Mouse (Mus musculus): Measurements from ENCODE around the gene Ift20. TPM values are rescaled to one million over a fixed set of nuclear protein-coding genes. Genes with fewer than 3 reads are reported as not detected.

Gene Ift20
- 112 and 113 TPM in 2 replicates for polyA plus RNA-seq (2015; fragmentation: Nextera tagmentation; extraction: Ambion mirVana)

DNA sequence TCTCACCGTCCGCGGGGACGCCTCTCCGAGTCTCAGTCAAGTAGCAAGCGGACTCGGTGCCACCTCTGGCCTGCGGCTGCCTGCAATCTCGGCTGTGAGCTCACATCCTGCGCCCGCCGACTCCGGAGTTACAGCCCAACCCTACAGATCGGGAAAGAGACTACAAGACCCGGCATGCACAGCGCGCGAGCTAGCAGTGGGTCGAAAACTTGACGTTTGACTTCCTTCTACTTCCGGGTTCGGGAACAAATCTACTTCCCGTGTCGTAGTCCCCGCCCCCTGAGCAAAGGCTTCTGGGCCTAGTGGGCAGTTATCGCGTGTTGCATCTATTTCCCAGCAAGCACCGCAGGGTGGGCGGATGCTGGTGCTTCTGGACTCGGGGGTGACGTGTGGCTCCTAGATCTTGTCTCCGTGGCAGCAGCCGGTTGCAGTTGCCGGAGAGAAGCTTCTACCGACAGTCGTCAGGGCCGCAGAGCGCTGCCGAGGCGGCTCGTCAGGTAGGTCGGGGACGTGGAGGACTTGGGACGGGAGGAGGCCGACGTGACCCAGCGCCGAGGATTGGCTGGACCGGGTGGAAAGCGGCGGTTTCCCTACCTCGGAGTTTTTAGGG lies at the start of gene Ift20, which contains the start of gene Tnfaip1:
Gene Ift20 (plus strand): TSS at position 282 of the 610 bp plus-strand sequence.
Gene Tnfaip1 (minus strand): TSS at position 253 of the 610 bp plus-strand sequence.
- peak within 1 kb of the TSS; percentile 76 for H3K9ac ChIP-seq (replicated peaks)
- H3K36me3 ChIP-seq = peaks cover 25% of the 10 kb centered on the region
- peak within 1 kb of the TSS; percentile 92 for H3K27ac ChIP-seq (replicated peaks)
- H3K4me1 ChIP-seq = peaks cover 27% of the 10 kb centered on the region
- H3K27me3 ChIP-seq = no peaks in the 10 kb centered on the region
- H3K9me3 ChIP-seq = no peaks in the 10 kb centered on the region
- H3K4me2 ChIP-seq (replicated peaks) = peak within 1 kb of the TSS; percentile 71
- under 1% methylated on average over 52 of the region's 52 CpGs for WGBS
- ATAC-seq (replicated peaks) = peak; percentile 99
- peak within 1 kb of the TSS; percentile 55 for H3K4me3 ChIP-seq

DNA sequence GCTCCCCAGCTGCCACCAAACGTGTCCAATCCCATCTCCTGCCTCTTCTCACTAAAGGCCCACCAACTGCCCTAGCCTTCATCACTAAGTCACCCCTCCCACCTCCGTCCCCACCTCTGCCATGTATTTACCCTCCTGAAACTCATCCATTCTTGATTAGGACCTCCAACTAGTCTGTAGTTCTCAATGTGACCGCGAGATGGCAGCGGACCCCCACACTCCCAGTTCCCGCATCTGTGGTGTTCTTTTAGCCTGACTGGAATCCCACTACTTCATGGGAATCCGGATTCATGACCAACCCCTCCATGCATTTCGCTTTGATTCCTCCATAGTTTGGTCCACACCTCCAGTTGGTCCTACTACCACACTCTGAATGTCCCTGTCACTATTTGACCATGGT lies 48.0 kb upstream of the Ift20 start:
- H3K9ac ChIP-seq (replicated peaks) = no peak overlapping the region
- no peak overlapping the region for H3K4me2 ChIP-seq (replicated peaks)
- H3K36me3 ChIP-seq = peaks cover 33% of the 10 kb centered on the region
- no peaks in the 10 kb centered on the region for H3K9me3 ChIP-seq
- H3K27me3 ChIP-seq = peaks cover 12% of the 10 kb centered on the region; the same call in 1 of the 2 replicates
- no peak overlapping the region for H3K27ac ChIP-seq (replicated peaks)
- 3% methylated on average over 8 of the region's 8 CpGs for WGBS
- H3K4me1 ChIP-seq = peaks cover 11% of the 10 kb centered on the region
- ATAC-seq (replicated peaks) = no peak
- H3K4me3 ChIP-seq = no peak overlapping the region

DNA sequence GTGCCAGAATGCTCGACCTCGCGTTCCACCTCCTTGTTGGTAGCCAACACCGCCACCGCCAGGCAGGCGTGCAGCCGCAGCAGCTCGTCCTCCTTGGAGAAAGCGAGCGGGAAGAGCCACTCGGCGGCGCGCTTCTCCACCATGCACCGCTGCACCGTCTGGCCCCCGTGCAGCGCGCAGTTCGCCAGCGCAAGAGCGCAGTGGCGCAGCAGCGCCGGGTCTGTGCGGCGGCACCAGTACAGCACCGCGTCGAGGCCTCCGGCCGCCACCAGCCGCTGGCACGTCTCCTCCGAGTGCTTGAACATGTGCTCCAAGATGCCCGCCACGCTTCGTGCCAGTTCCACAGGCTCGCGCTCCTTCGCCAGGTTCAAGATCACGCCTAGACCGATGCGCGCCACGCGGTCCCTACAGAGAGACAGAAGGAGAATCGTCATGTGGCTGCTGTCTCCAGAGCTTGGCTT lies 45.4 kb upstream of the Ift20 start:
- peaks cover 12% of the 10 kb centered on the region; the same call in 1 of the 2 replicates for H3K27me3 ChIP-seq
- H3K4me1 ChIP-seq = peaks cover 24% of the 10 kb centered on the region
- no peak overlapping the region for H3K27ac ChIP-seq (replicated peaks)
- H3K4me2 ChIP-seq (replicated peaks) = peak overlapping the region; percentile 51
- peak overlapping the region; percentile 30; the same call in 1 of the 2 replicates for H3K9ac ChIP-seq (replicated peaks)
- H3K36me3 ChIP-seq = peaks cover 16% of the 10 kb centered on the region
- peak; percentile 84 for ATAC-seq (replicated peaks)
- H3K9me3 ChIP-seq = no peaks in the 10 kb centered on the region
- WGBS = 5% methylated on average over 48 of the region's 48 CpGs
- H3K4me3 ChIP-seq = peak overlapping the region; percentile 23

DNA sequence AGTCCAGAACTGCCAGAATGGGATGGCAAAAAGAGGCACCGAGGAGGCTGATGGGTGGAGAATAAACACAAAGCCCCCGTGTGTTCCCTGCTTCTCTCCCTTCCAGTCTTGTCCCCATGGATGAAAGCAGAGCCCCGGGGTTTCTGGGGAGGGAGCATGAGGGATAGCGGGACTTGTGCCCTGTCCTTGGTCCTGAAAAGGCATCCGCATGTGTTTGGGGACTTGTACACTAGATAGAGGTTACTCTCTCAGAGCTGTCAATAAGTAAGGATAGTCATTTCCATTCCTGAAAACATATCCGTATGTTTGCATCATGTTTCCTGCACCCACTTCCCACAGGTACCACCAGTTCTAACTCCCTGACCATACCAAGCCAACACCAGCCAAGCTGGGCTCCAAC lies 40.3 kb upstream of the Ift20 start:
- 8% methylated on average over 6 of the region's 6 CpGs for WGBS
- Histone ChIP-seq H3K9me3 (no peaks in the 10 kb centered on the region), H3K27ac (replicated peaks) (no peak overlapping the region), H3K36me3 (no peaks in the 10 kb centered on the region), H3K9ac (replicated peaks) (peak overlapping the region; percentile 96; the same call in 1 of the 2 replicates), H3K4me2 (replicated peaks) (peak overlapping the region; percentile 56), H3K4me3 (peak overlapping the region; percentile 92), H3K4me1 (peaks cover 34% of the 10 kb centered on the region), H3K27me3 (0 out of 2 replicates have a peak, but pooled peaks cover 5% of the 10 kb centered on the region)
- ATAC-seq (replicated peaks) = no peak

GRCm38 (mm10) chr11:78497071-78497541 lies 39.1 kb upstream of the Ift20 start:
- Histone ChIP-seq H3K27ac (replicated peaks) (peak overlapping the region; percentile 96), H3K4me1 (peaks cover 30% of the 10 kb centered on the region), H3K36me3 (no peaks in the 10 kb centered on the region), H3K9ac (replicated peaks) (peak overlapping the region; percentile 96), H3K9me3 (no peaks in the 10 kb centered on the region), H3K4me3 (peak overlapping the region; percentile 92), H3K4me2 (replicated peaks) (peak overlapping the region; percentile 56), H3K27me3 (no peaks in the 10 kb centered on the region)
- peak; percentile 76 for ATAC-seq (replicated peaks)
- under 1% methylated on average over 44 of the region's 44 CpGs for WGBS

DNA sequence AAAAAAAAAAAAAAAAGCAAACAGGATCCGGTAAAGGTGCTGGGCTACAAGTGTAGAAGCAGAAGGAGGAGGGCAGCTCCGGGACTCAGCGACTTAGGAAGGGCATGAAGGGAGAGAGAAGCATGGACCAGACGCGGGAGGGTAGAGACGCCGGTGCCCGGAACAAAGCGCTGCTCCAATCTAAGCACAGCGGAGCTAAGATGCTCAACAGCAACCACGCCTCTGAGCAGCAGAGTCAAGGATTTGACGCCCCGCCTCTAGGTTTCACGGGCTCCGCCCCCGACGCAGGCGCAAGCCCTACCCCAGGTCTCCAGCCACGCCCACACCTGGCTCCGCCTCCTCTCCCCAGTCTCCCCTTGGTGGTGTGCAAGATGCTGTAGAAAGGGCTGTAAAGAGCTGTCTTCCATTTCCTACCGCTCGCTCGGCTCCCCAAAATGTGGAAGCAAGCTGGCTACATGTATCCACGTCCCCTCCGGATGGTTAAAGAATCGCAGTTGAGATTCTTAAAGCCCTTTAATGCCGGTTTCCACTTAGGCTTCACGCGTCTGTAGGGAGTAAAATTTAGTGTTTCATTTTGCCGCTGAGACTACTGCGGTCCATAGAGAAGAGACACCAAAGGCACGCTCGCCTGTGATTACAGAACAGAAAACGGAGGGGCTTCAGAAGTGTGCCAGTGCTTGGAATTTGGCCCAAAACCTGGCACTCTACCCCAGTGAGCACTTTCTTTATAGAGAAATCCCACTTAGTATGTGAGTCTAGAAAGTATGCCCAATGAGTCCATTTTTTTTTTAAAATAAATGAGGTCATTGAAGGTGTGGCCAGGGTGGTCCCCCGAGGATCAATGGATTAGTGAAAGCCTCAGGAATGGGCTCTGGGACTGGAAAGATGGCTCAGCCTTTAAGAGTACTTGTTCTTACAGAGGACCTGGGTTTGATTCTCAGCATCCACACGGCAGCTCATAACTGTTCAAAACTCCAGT lies 38.3 kb upstream of the Ift20 start, which contains the start of gene Sarm1:
Gene Sarm1 (minus strand): TSS at position 211 of the 979 bp plus-strand sequence.
- Histone ChIP-seq H3K4me2 (replicated peaks) (peak within 1 kb of the TSS; percentile 56), H3K9me3 (no peaks in the 10 kb centered on the region), H3K4me3 (peak within 1 kb of the TSS; percentile 92), H3K27me3 (no peaks in the 10 kb centered on the region), H3K27ac (replicated peaks) (peak within 1 kb of the TSS; percentile 96), H3K9ac (replicated peaks) (peak within 1 kb of the TSS; percentile 96), H3K36me3 (no peaks in the 10 kb centered on the region), H3K4me1 (peaks cover 30% of the 10 kb centered on the region)
- WGBS = 2% methylated on average over 35 of the region's 36 CpGs
- peak; percentile 98 for ATAC-seq (replicated peaks)

GRCm38 (mm10) chr11:78499004-78499403 lies 37.2 kb upstream of the Ift20 start, which contains the start of gene Vtn:
TSS of gene Vtn (plus strand) at chr11:78499091.
- no peak for ATAC-seq (replicated peaks)
- Histone ChIP-seq H3K9me3 (no peaks in the 10 kb centered on the region), H3K27ac (replicated peaks) (peak within 1 kb of the TSS; percentile 96), H3K36me3 (no peaks in the 10 kb centered on the region), H3K4me2 (replicated peaks) (peak within 1 kb of the TSS; percentile 56), H3K4me3 (peak within 1 kb of the TSS; percentile 92), H3K4me1 (peaks cover 38% of the 10 kb centered on the region), H3K9ac (replicated peaks) (peak within 1 kb of the TSS; percentile 61), H3K27me3 (no peaks in the 10 kb centered on the region)
- WGBS = 64% methylated on average over 7 of the region's 7 CpGs

DNA sequence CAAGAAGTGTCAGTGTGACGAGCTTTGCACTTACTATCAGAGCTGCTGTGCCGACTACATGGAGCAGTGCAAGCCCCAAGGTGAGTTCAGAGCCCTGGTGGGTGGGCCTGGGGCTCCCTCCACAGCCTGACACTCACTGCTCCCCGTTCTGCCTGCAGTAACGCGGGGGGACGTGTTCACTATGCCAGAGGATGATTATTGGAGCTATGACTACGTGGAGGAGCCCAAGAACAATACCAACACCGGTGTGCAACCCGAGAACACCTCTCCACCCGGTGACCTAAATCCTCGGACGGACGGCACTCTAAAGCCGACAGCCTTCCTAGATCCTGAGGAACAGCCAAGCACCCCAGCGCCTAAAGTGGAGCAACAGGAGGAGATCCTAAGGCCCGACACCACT lies 36.6 kb upstream of the Ift20 start:
- ATAC-seq (replicated peaks) = no peak
- Histone ChIP-seq H3K9ac (replicated peaks) (no peak overlapping the region), H3K36me3 (no peaks in the 10 kb centered on the region), H3K4me3 (peak overlapping the region; percentile 6; the same call in 1 of the 2 replicates), H3K27ac (replicated peaks) (no peak overlapping the region), H3K4me2 (replicated peaks) (no peak overlapping the region), H3K27me3 (no peaks in the 10 kb centered on the region), H3K9me3 (no peaks in the 10 kb centered on the region), H3K4me1 (peaks cover 38% of the 10 kb centered on the region)
- WGBS = 52% methylated on average over 16 of the region's 16 CpGs

GRCm38 (mm10) chr11:78500623-78501202 lies 35.4 kb upstream of the Ift20 start:
- H3K27ac ChIP-seq (replicated peaks) = no peak overlapping the region
- no peaks in the 10 kb centered on the region for H3K9me3 ChIP-seq
- no peak for ATAC-seq (replicated peaks)
- WGBS = 85% methylated on average over 9 of the region's 9 CpGs
- no peak overlapping the region for H3K9ac ChIP-seq (replicated peaks)
- H3K4me1 ChIP-seq = peaks cover 26% of the 10 kb centered on the region
- no peak overlapping the region for H3K4me3 ChIP-seq
- H3K36me3 ChIP-seq = no peaks in the 10 kb centered on the region
- no peak overlapping the region for H3K4me2 ChIP-seq (replicated peaks)
- no peaks in the 10 kb centered on the region for H3K27me3 ChIP-seq

GRCm38 (mm10) chr11:78501529-78501928 lies 34.6 kb upstream of the Ift20 start:
- ATAC-seq (replicated peaks) = no peak
- Histone ChIP-seq H3K9ac (replicated peaks) (no peak overlapping the region), H3K36me3 (peaks cover 3% of the 10 kb centered on the region; the same call in 1 of the 2 replicates), H3K27ac (replicated peaks) (no peak overlapping the region), H3K27me3 (no peaks in the 10 kb centered on the region), H3K4me3 (no peak overlapping the region), H3K4me2 (replicated peaks) (no peak overlapping the region), H3K9me3 (no peaks in the 10 kb centered on the region), H3K4me1 (peaks cover 18% of the 10 kb centered on the region)
- WGBS = 79% methylated on average over 20 of the region's 20 CpGs

DNA sequence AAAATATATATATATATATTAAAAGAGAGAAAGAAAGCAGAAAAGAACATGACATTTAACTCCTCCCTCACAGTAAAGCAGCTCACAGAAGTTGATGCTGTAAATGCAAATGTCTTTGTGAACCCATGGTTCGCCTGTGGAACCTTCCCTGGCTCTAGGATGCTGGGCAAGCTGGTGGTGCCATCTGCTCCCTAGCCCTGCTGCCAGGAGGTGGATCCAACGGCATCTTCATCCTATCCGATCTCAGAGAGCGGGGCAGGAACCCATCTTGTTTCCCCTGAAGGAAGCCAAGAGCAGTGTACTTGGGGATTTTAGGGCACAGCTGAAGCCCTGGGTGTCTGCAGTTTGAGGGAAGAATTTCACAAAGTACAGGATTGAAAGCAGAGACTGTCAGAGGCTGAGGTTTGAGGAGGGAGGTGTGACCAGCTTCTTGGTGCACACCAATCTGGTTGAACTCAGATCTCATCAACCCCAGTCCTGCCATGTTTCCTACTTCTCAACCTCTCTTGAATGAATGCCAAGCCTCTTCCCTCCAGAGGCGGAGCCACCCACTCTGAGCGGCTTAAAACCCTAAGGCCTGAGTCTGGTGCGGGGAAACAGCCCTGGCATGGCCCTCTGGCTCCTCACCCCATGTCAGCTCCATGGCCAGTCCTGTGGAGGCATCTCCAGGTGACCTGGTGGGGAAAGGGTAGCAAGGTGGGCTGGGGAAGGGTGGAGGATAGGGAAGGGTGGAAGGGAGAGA lies 33.1 kb upstream of the Ift20 start, which contains the start of gene Sebox:
Gene Sebox (plus strand): TSS at position 539 of the 742 bp plus-strand sequence.
- peaks cover 17% of the 10 kb centered on the region for H3K36me3 ChIP-seq
- peaks cover 13% of the 10 kb centered on the region for H3K4me1 ChIP-seq
- no peak; the same call in 1 of the 2 replicates for ATAC-seq (replicated peaks)
- 56% methylated on average over 7 of the region's 7 CpGs for WGBS
- no peaks in the 10 kb centered on the region for H3K27me3 ChIP-seq
- peak within 1 kb of the TSS; percentile 60; the same call in 1 of the 2 replicates for H3K27ac ChIP-seq (replicated peaks)
- H3K9ac ChIP-seq (replicated peaks) = no peak within 1 kb of the TSS
- no peak within 1 kb of the TSS for H3K4me2 ChIP-seq (replicated peaks)
- no peak within 1 kb of the TSS for H3K4me3 ChIP-seq
- H3K9me3 ChIP-seq = no peaks in the 10 kb centered on the region

Data from forebrain, embryonic 15.5 days (tissue).